Mouse (Mus musculus) lung, postnatal 10 days (tissue): ENCODE measurements around the gene Dyrk1b.
"Not testable (repeated sequence)": the region's sequence is repeated elsewhere in the genome, so short reads cannot be mapped to it uniquely, and the experiment has no call there.

Experiments used
- DNase-seq: peaks from one replicate; pipeline ENCODE4 v3.0.0; 2021

Dyrk1b gene

GRCm38 (mm10) chr7:28179228-28179627 is at the start of gene Dyrk1b:
Dyrk1b (plus strand) TSS chr7:28179469.
- peak; percentile 99 for DNase-seq

- DNase-seq = peak; percentile 60
Observed at GRCm38 (mm10) chr7:28137613-28138012, 41.7 kb upstream of the Dyrk1b start.

- peak; percentile 74 for DNase-seq
Observed at GRCm38 (mm10) chr7:28148263-28148662, 31.0 kb upstream of the Dyrk1b start.

GRCm38 (mm10) chr7:28149841-28150240 is 29.4 kb upstream of the Dyrk1b start:
- DNase-seq = no peak

GRCm38 (mm10) chr7:28151584-28152221 is 27.6 kb upstream of the Dyrk1b start:
- DNase-seq = peak; percentile 64

- DNase-seq = not testable (repeated sequence)
Observed at GRCm38 (mm10) chr7:28153595-28153994, 25.7 kb upstream of the Dyrk1b start.

GRCm38 (mm10) chr7:28159292-28159691 is 20.0 kb upstream of the Dyrk1b start:
- no peak for DNase-seq

- DNase-seq = no peak
Observed at GRCm38 (mm10) chr7:28159893-28160292, 19.4 kb upstream of the Dyrk1b start.

- no peak for DNase-seq
Observed at GRCm38 (mm10) chr7:28161163-28161749, 18.0 kb upstream of the Dyrk1b start.

- no peak for DNase-seq
Observed at GRCm38 (mm10) chr7:28165406-28165805, 13.9 kb upstream of the Dyrk1b start.

- peak; percentile 85 for DNase-seq
Observed at GRCm38 (mm10) chr7:28168320-28169115, 10.8 kb upstream of the Dyrk1b start.

GRCm38 (mm10) chr7:28169489-28170422 is 9.5 kb upstream of the Dyrk1b start, which contains the start of gene Fbl:
Fbl (plus strand) TSS chr7:28169710.
- DNase-seq = peak; percentile 95

GRCm38 (mm10) chr7:28175358-28175757 is 3.9 kb upstream of the Dyrk1b start:
- DNase-seq = no peak

GRCm38 (mm10) chr7:28179741-28180377 is 590 bp downstream of the Dyrk1b start:
- peak; percentile 97 for DNase-seq

GRCm38 (mm10) chr7:28180890-28181289 is 1.6 kb downstream of the Dyrk1b start:
- no peak for DNase-seq

- DNase-seq = no peak
Observed at GRCm38 (mm10) chr7:28181376-28181775, 2.1 kb downstream of the Dyrk1b start.

- peak; percentile 18 for DNase-seq
Observed at GRCm38 (mm10) chr7:28182320-28182719, 3.1 kb downstream of the Dyrk1b start.

GRCm38 (mm10) chr7:28185884-28186283 is 6.6 kb downstream of the Dyrk1b start:
- DNase-seq = no peak

GRCm38 (mm10) chr7:28186631-28187030 is 7.4 kb downstream of the Dyrk1b start:
- no peak for DNase-seq

GRCm38 (mm10) chr7:28191489-28191888 is 12.2 kb downstream of the Dyrk1b start:
- DNase-seq = no peak

GRCm38 (mm10) chr7:28191903-28192302 is 12.6 kb downstream of the Dyrk1b start:
- DNase-seq = no peak
